Mouse (Mus musculus): ENCODE results near the gene Gm21834. TPM values are rescaled to one million over a fixed set of nuclear protein-coding genes. Genes with fewer than 3 reads are reported as not detected.

Gm21834 gene
- polyA plus RNA-seq (2015; fragmentation: Nextera tagmentation; extraction: Ambion mirVana) = not detected in 2 replicates

GRCm38 (mm10) chr17:57742119-57742518, at the start of gene Gm21834:
Gm21834 (minus strand) TSS chr17:57742219.
- no peak within 1 kb of the TSS for H3K4me2 ChIP-seq (ENCODE audit: low read depth, low read length)
- WGBS (ENCODE audit: insufficient replicate concordance) = 58% methylated on average over 5 of the region's 5 CpGs
- H3K4me1 ChIP-seq (ENCODE audit: insufficient read depth) = no peaks in the 10 kb centered on the region
- DNase-seq (no peak), ATAC-seq (no peak)
- no peak within 1 kb of the TSS for H3K27ac ChIP-seq (ENCODE audit: low read depth)
- no peaks in the 10 kb centered on the region; the same call in 1 of the 2 replicates for H3K9me3 ChIP-seq (ENCODE audit: low read length)
- no peak within 1 kb of the TSS for H3K4me3 ChIP-seq (ENCODE audit: low read depth, low read length)
- no peaks in the 10 kb centered on the region for H3K27me3 ChIP-seq (ENCODE audit: insufficient read depth, low read length)
- no peaks in the 10 kb centered on the region for H3K36me3 ChIP-seq (replicated peaks; ENCODE audit: insufficient read depth, low read length)
- no peak within 1 kb of the TSS for H3K9ac ChIP-seq (replicated peaks)
- TF ChIP-seq CTCF (IDR thresholded peaks at IDR 0.05; ENCODE audit: low read depth) (no peak), EP300 (IDR thresholded peaks at IDR 0.05; ENCODE audit: low read depth) (no peak)

GRCm38 (mm10) chr17:57788161-57788799, 46.3 kb upstream of the Gm21834 start:
- no peaks in the 10 kb centered on the region for H3K4me1 ChIP-seq (ENCODE audit: insufficient read depth)
- no peaks in the 10 kb centered on the region for H3K36me3 ChIP-seq (replicated peaks; ENCODE audit: insufficient read depth, low read length)
- no peak overlapping the region for H3K9ac ChIP-seq (replicated peaks)
- no peak overlapping the region for H3K4me2 ChIP-seq (ENCODE audit: low read depth, low read length)
- H3K4me3 ChIP-seq (ENCODE audit: low read depth, low read length) = no peak overlapping the region
- ATAC-seq (no peak), DNase-seq (no peak)
- H3K27ac ChIP-seq (ENCODE audit: low read depth) = no peak overlapping the region
- TF ChIP-seq EP300 (IDR thresholded peaks at IDR 0.05; ENCODE audit: low read depth) (no peak), CTCF (IDR thresholded peaks at IDR 0.05; ENCODE audit: low read depth) (no peak)
- WGBS (ENCODE audit: insufficient replicate concordance) = 92% methylated on average over 1 of the region's 1 CpGs
- no peaks in the 10 kb centered on the region for H3K9me3 ChIP-seq (ENCODE audit: low read length)
- no peaks in the 10 kb centered on the region for H3K27me3 ChIP-seq (ENCODE audit: insufficient read depth, low read length)

DNA sequence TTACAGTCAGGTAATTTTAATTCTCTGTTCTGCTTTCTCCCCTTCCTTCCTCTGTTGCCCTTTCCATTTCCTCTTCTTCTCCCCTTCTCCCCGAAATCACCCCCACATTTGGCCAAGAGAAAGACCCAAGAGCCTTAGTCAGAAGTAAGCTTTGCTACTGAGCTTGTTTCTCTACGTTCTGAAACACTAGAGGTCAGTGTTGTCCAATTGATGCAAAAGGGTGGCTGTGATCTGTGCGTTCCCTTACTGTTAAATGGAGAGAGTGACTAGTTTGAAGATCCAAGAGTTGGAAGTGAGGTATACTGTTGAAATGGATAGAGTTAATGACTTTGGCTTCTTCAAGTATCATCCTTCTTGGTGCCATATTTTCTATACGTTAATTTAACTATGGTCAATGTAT, 28.9 kb upstream of the Gm21834 start:
- Histone ChIP-seq H3K4me3 (ENCODE audit: low read depth, low read length) (no peak overlapping the region), H3K9ac (replicated peaks) (no peak overlapping the region), H3K36me3 (replicated peaks; ENCODE audit: insufficient read depth, low read length) (no peaks in the 10 kb centered on the region), H3K27ac (ENCODE audit: low read depth) (no peak overlapping the region), H3K27me3 (ENCODE audit: insufficient read depth, low read length) (no peaks in the 10 kb centered on the region), H3K4me2 (ENCODE audit: low read depth, low read length) (no peak overlapping the region), H3K4me1 (ENCODE audit: insufficient read depth) (no peaks in the 10 kb centered on the region), H3K9me3 (ENCODE audit: low read length) (no peaks in the 10 kb centered on the region)
- TF ChIP-seq EP300 (IDR thresholded peaks at IDR 0.05; ENCODE audit: low read depth) = no peak
- TF ChIP-seq CTCF (IDR thresholded peaks at IDR 0.05; ENCODE audit: low read depth) = peak; percentile 31; the same call in 1 of the 2 replicates
- no peak for DNase-seq
- WGBS (ENCODE audit: insufficient replicate concordance) = 13% methylated on average over 4 of the region's 4 CpGs
- ATAC-seq = no peak

DNA sequence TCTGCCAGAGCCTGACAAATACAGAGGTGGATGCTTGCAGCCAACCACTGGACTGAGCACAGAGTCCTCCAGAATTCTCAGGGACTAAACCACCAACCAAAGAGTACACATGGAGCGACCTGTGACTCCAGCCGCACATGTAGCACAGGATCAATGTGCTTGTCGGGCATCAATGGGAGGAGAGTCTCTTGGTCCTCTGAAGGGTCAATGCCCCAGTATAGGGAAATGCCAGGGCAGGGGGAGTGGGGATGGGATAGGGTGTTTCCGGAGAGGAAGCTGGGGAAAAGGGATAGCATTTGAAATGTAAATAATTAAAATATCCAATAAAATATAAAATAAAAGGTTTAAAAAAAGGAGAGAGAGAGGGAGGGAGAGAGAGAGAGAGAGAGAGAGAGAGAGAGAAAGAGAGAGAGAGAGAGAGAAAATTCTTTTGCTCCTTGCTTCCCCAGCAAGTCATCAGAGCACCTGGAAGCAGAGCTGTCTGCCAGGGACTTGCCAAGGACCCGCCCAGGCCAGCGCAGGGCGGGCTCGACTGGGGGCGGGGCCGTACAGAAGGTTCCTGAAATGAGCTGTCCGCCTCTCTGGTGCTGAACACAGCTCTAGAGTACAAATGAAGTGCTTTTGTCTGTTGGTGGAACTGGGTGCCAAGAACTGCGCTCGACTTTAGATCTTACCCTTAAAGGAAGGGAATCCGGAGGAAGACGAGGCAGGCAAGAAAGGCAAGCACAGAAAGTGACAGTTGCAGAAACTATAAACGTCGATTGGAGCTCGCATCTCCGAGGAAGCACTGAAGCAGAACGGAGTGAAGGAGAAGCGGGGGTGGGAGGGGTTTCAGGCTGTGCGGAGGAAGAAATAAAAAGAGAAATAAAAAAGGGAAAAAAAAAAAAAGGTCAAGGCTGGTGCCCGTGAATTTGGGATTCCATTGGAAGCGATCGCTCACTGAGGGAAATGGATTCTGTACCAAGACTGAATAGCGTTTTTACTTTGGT, 26.9 kb upstream of the Gm21834 start, which contains the start of gene Cntnap5c:
Gene Cntnap5c, plus strand, starts transcription at position 949 of the 989 bp plus-strand sequence.
- TF ChIP-seq CTCF (IDR thresholded peaks at IDR 0.05; ENCODE audit: low read depth) (no peak), EP300 (IDR thresholded peaks at IDR 0.05; ENCODE audit: low read depth) (no peak)
- no peak for ATAC-seq
- WGBS (ENCODE audit: insufficient replicate concordance) = 20% methylated on average over 26 of the region's 26 CpGs
- no peak within 1 kb of the TSS for H3K9ac ChIP-seq (replicated peaks)
- DNase-seq = peak; percentile 25
- H3K36me3 ChIP-seq (replicated peaks; ENCODE audit: insufficient read depth, low read length) = no peaks in the 10 kb centered on the region
- no peaks in the 10 kb centered on the region for H3K9me3 ChIP-seq (ENCODE audit: low read length)
- no peaks in the 10 kb centered on the region for H3K4me1 ChIP-seq (ENCODE audit: insufficient read depth)
- no peak within 1 kb of the TSS for H3K27ac ChIP-seq (ENCODE audit: low read depth)
- H3K4me3 ChIP-seq (ENCODE audit: low read depth, low read length) = no peak within 1 kb of the TSS
- no peak within 1 kb of the TSS for H3K4me2 ChIP-seq (ENCODE audit: low read depth, low read length)
- no peaks in the 10 kb centered on the region for H3K27me3 ChIP-seq (ENCODE audit: insufficient read depth, low read length)

DNA sequence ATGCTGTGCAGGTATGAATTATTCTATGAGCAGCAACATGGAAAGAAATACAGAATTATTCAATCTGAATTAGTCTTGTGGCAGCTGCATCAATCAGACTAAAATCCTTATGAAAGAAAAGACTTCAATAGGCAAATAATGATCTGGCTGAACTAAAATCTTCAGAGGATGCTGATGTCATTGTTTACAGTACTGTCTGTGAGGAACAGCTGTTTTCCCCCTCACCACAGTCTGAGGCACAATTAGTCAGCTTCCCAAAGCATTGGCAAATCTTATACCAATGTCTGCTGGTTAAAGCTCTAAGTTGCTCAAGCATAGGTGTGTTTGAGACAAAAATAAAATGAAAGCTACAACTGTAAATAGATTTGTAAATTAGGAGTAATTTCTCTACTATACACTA, 25.3 kb upstream of the Gm21834 start:
- Histone ChIP-seq H3K27ac (ENCODE audit: low read depth) (no peak overlapping the region), H3K4me2 (ENCODE audit: low read depth, low read length) (no peak overlapping the region), H3K36me3 (replicated peaks; ENCODE audit: insufficient read depth, low read length) (no peaks in the 10 kb centered on the region), H3K4me1 (ENCODE audit: insufficient read depth) (no peaks in the 10 kb centered on the region), H3K27me3 (ENCODE audit: insufficient read depth, low read length) (no peaks in the 10 kb centered on the region), H3K4me3 (ENCODE audit: low read depth, low read length) (no peak overlapping the region), H3K9ac (replicated peaks) (no peak overlapping the region), H3K9me3 (ENCODE audit: low read length) (no peaks in the 10 kb centered on the region)
- no peak for ATAC-seq
- DNase-seq = no peak
- TF ChIP-seq CTCF (IDR thresholded peaks at IDR 0.05; ENCODE audit: low read depth) = no peak
- TF ChIP-seq EP300 (IDR thresholded peaks at IDR 0.05; ENCODE audit: low read depth) = no peak

GRCm38 (mm10) chr17:57758033-57758432, 16.0 kb upstream of the Gm21834 start:
- Histone ChIP-seq H3K9ac (replicated peaks) (no peak overlapping the region), H3K4me3 (ENCODE audit: low read depth, low read length) (no peak overlapping the region), H3K4me1 (ENCODE audit: insufficient read depth) (no peaks in the 10 kb centered on the region), H3K36me3 (replicated peaks; ENCODE audit: insufficient read depth, low read length) (no peaks in the 10 kb centered on the region), H3K4me2 (ENCODE audit: low read depth, low read length) (no peak overlapping the region), H3K27ac (ENCODE audit: low read depth) (no peak overlapping the region), H3K27me3 (ENCODE audit: insufficient read depth, low read length) (no peaks in the 10 kb centered on the region), H3K9me3 (ENCODE audit: low read length) (no peaks in the 10 kb centered on the region)
- no peak for DNase-seq
- no peak for TF ChIP-seq EP300 (IDR thresholded peaks at IDR 0.05; ENCODE audit: low read depth)
- no peak for TF ChIP-seq CTCF (IDR thresholded peaks at IDR 0.05; ENCODE audit: low read depth)
- no peak for ATAC-seq
- 31% methylated on average over 1 of the region's 1 CpGs for WGBS (ENCODE audit: insufficient replicate concordance)
